Mouse (Mus musculus) hindbrain, embryonic 14.5 days (tissue): ENCODE measurements around the gene Tet2. TPM values are rescaled to one million over a fixed set of nuclear protein-coding genes. Genes with fewer than 3 reads are reported as not detected.

Experiments
- ATAC-seq: fragments of 200-750 bp; cut with Nextera tagmentation; 2 replicates; pipeline ENCODE4 v1.8.0; 2017; ENCODE audit warnings: moderate number of reproducible peaks, mild to moderate bottlenecking, moderate TSS enrichment, moderate library complexity; ENCODE audit not compliant: low FRiP score
- DNase-seq: peaks from one replicate; pipeline ENCODE4 v3.0.0-alpha.2; 2015; ENCODE audit warnings: low spot score
- H3K27ac ChIP-seq: fragments of 300-500 bp; sonication (generic); 2 replicates; pipeline ENCODE4 v1.5.1; 2014; ENCODE audit warnings: mild to moderate bottlenecking, moderate library complexity
- H3K27me3 ChIP-seq: fragments of 300-500 bp; sonication (generic); 2 replicates; pipeline ENCODE4 v1.6.1; 2014; ENCODE audit warnings: mild to moderate bottlenecking, low read length, mixed read lengths; ENCODE audit not compliant: control insufficient read depth, insufficient read depth
- H3K36me3 ChIP-seq: fragments of 300-500 bp; sonication (generic); replicated peaks from 2 replicates; pipeline ENCODE4 v1.6.1; 2014; ENCODE audit not compliant: control insufficient read depth, insufficient read depth
- H3K4me1 ChIP-seq: fragments of 300-500 bp; sonication (generic); replicated peaks from 2 replicates; pipeline ENCODE4 v1.6.1; 2014; ENCODE audit warnings: antibody characterized with exemption, low read length, mixed read lengths; ENCODE audit not compliant: control insufficient read depth, insufficient read depth
- H3K4me2 ChIP-seq: fragments of 300-500 bp; sonication (generic); replicated peaks from 2 replicates; pipeline ENCODE4 v1.6.1; 2014; ENCODE audit warnings: mild to moderate bottlenecking, moderate library complexity
- H3K4me3 ChIP-seq: fragments of 300-500 bp; sonication (generic); replicated peaks from 2 replicates; pipeline ENCODE4 v1.5.1; 2014; ENCODE audit warnings: mild to moderate bottlenecking, low read length
- H3K9ac ChIP-seq: fragments of 300-500 bp; sonication (generic); 2 replicates; pipeline ENCODE4 v1.6.1; 2014
- H3K9me3 ChIP-seq: fragments of 300-500 bp; sonication (generic); 2 replicates; pipeline ENCODE4 v1.6.1; 2016; ENCODE audit warnings: low read length; ENCODE audit not compliant: control insufficient read depth
- WGBS: fragments of 180-500 bp; shearing (Covaris S2); extraction: QIAGEN DNeasy Blood & Tissue Kit; methylation state at CpG from one replicate; pipeline ENCODE4 v1.1.7; 2014; 5-methylcytosine and 5-hydroxymethylcytosine counted together
- polyA plus RNA-seq: library from polyadenylated mRNA; unstranded; fragments of >200 nt; fragmentation: Nextera tagmentation; extraction: Ambion mirVana; gene quantifications from 2 replicates; pipeline ENCODE4 v1.2.1, GENCODE M21; 2014

Tet2 gene
- polyA plus RNA-seq, 1 experiment from 2014 or later, result 20.0 TPM

- no peaks in the 10 kb centered on the region for H3K27me3 ChIP-seq
- WGBS, result 70% methylated on average over 3 of the region's 3 CpGs
- no peak overlapping the region for H3K4me2 ChIP-seq
- no peak for DNase-seq
- H3K9ac ChIP-seq, result no peak overlapping the region
- no peaks in the 10 kb centered on the region for H3K36me3 ChIP-seq
- no peak overlapping the region for H3K27ac ChIP-seq
- no peaks in the 10 kb centered on the region for H3K9me3 ChIP-seq
- H3K4me3 ChIP-seq, result no peak overlapping the region
- H3K4me1 ChIP-seq, result peaks cover 7% of the 10 kb centered on the region; the same call in 1 of the 2 replicates
- ATAC-seq, result no peak
Measured at GRCm38 (mm10) chr3:133530664-133531063, 14.3 kb downstream of the Tet2 start.

GRCm38 (mm10) chr3:133526119-133526723, 18.7 kb downstream of the Tet2 start:
- no peak overlapping the region for H3K9ac ChIP-seq
- DNase-seq (no peak), ATAC-seq (no peak)
- no peaks in the 10 kb centered on the region for H3K36me3 ChIP-seq
- WGBS, result 90% methylated on average over 4 of the region's 4 CpGs
- no peaks in the 10 kb centered on the region for H3K9me3 ChIP-seq
- no peak overlapping the region for H3K27ac ChIP-seq
- H3K27me3 ChIP-seq, result no peaks in the 10 kb centered on the region
- H3K4me2 ChIP-seq, result no peak overlapping the region
- no peak overlapping the region for H3K4me3 ChIP-seq
- H3K4me1 ChIP-seq, result no peaks in the 10 kb centered on the region

GRCm38 (mm10) chr3:133525578-133525977, 19.4 kb downstream of the Tet2 start:
- no peaks in the 10 kb centered on the region for H3K4me1 ChIP-seq
- WGBS, result 78% methylated on average over 1 of the region's 1 CpGs
- DNase-seq (no peak), ATAC-seq (no peak)
- H3K36me3 ChIP-seq, result no peaks in the 10 kb centered on the region
- no peak overlapping the region for H3K9ac ChIP-seq
- H3K27me3 ChIP-seq, result no peaks in the 10 kb centered on the region
- H3K4me2 ChIP-seq, result no peak overlapping the region
- H3K27ac ChIP-seq, result no peak overlapping the region
- H3K4me3 ChIP-seq, result no peak overlapping the region
- H3K9me3 ChIP-seq, result no peaks in the 10 kb centered on the region

- no peaks in the 10 kb centered on the region for H3K9me3 ChIP-seq
- H3K4me2 ChIP-seq, result no peak overlapping the region
- no peaks in the 10 kb centered on the region for H3K27me3 ChIP-seq
- no peak overlapping the region for H3K4me3 ChIP-seq
- WGBS, result 82% methylated on average over 4 of the region's 4 CpGs
- no peaks in the 10 kb centered on the region for H3K4me1 ChIP-seq
- H3K9ac ChIP-seq, result no peak overlapping the region
- H3K27ac ChIP-seq, result no peak overlapping the region
- DNase-seq (no peak), ATAC-seq (no peak)
- no peaks in the 10 kb centered on the region for H3K36me3 ChIP-seq
Measured at GRCm38 (mm10) chr3:133524341-133525050, 20.4 kb downstream of the Tet2 start.

- 91% methylated on average over 6 of the region's 6 CpGs for WGBS
- Histone ChIP-seq H3K9me3 (no peaks in the 10 kb centered on the region), H3K4me1 (no peaks in the 10 kb centered on the region)
Measured at GRCm38 (mm10) chr3:133523191-133523590, 21.7 kb downstream of the Tet2 start.

GRCm38 (mm10) chr3:133522289-133522688, 22.6 kb downstream of the Tet2 start:
- Histone ChIP-seq H3K36me3 (no peaks in the 10 kb centered on the region), H3K4me3 (no peak overlapping the region), H3K27ac (no peak overlapping the region), H3K9ac (no peak overlapping the region), H3K4me1 (no peaks in the 10 kb centered on the region), H3K27me3 (no peaks in the 10 kb centered on the region), H3K4me2 (no peak overlapping the region), H3K9me3 (no peaks in the 10 kb centered on the region)
- ATAC-seq (no peak), DNase-seq (no peak)
- 60% methylated on average over 7 of the region's 7 CpGs for WGBS

More at GRCm38 (mm10) chr3:133523191-133523590, 21.7 kb downstream of the Tet2 start:
- Histone ChIP-seq H3K27ac (no peak overlapping the region), H3K4me2 (no peak overlapping the region), H3K4me3 (no peak overlapping the region), H3K9ac (no peak overlapping the region), H3K36me3 (no peaks in the 10 kb centered on the region), H3K27me3 (no peaks in the 10 kb centered on the region)
- ATAC-seq (no peak), DNase-seq (no peak)

GRCm38 (mm10) chr3:133518801-133519200, 26.1 kb downstream of the Tet2 start:
- no peak overlapping the region for H3K4me3 ChIP-seq
- WGBS, result 90% methylated on average over 3 of the region's 3 CpGs
- no peak for ATAC-seq

GRCm38 (mm10) chr3:133518116-133518515, 26.8 kb downstream of the Tet2 start:
- H3K9ac ChIP-seq, result no peak overlapping the region
- H3K27me3 ChIP-seq, result no peaks in the 10 kb centered on the region
- no peaks in the 10 kb centered on the region for H3K4me1 ChIP-seq
- H3K4me2 ChIP-seq, result no peak overlapping the region
- no peak overlapping the region for H3K4me3 ChIP-seq
- H3K9me3 ChIP-seq, result no peaks in the 10 kb centered on the region
- peaks cover 9% of the 10 kb centered on the region for H3K36me3 ChIP-seq
- no peak overlapping the region for H3K27ac ChIP-seq
- ATAC-seq (no peak), DNase-seq (no peak)
- WGBS, result 89% methylated on average over 6 of the region's 6 CpGs

More at GRCm38 (mm10) chr3:133518801-133519200, 26.1 kb downstream of the Tet2 start:
- Histone ChIP-seq H3K4me1 (no peaks in the 10 kb centered on the region), H3K9ac (no peak overlapping the region), H3K36me3 (peaks cover 2% of the 10 kb centered on the region), H3K27me3 (no peaks in the 10 kb centered on the region), H3K4me2 (no peak overlapping the region), H3K27ac (no peak overlapping the region), H3K9me3 (no peaks in the 10 kb centered on the region)
- no peak for DNase-seq

- H3K4me2 ChIP-seq, result no peak overlapping the region
- no peak overlapping the region for H3K4me3 ChIP-seq
- ATAC-seq (no peak), DNase-seq (no peak)
- 86% methylated on average over 6 of the region's 6 CpGs for WGBS
- no peak overlapping the region for H3K27ac ChIP-seq
- H3K9me3 ChIP-seq, result no peaks in the 10 kb centered on the region
- no peaks in the 10 kb centered on the region for H3K27me3 ChIP-seq
- H3K9ac ChIP-seq, result no peak overlapping the region
- peaks cover 10% of the 10 kb centered on the region for H3K36me3 ChIP-seq
- H3K4me1 ChIP-seq, result no peaks in the 10 kb centered on the region
Measured at GRCm38 (mm10) chr3:133517406-133517805, 27.5 kb downstream of the Tet2 start.
